Mouse (Mus musculus) adrenal gland, postnatal 25 days (tissue): Measurements from ENCODE around the gene Prss54. TPM values are rescaled to one million over a fixed set of nuclear protein-coding genes. Genes with fewer than 3 reads are reported as not detected.
A peak's percentile ranks its signal among the peaks of the same experiment; 100 is the strongest.
"Not testable (repeated sequence)": the region's sequence is repeated elsewhere in the genome, so short reads cannot be mapped to it uniquely, and the experiment has no call there.

Experiments used
- DNase-seq: peaks from one replicate; pipeline ENCODE4 v3.0.0; 2021; ENCODE audit warnings: mixed read lengths
- long read RNA-seq: library from polyadenylated mRNA; stranded (forward); transcript quantifications from one replicate; pipeline ENCODE4 v2.0.0, GENCODE M21; 2021
- total RNA-seq: library from RNA; stranded (reverse); gene quantifications from 2 replicates; pipeline ENCODE4 v1.2.3, GENCODE M21; 2021

Prss54 gene
- total RNA-seq, result not detected in 2 replicates
- long read RNA-seq, result 0 reads

DNA sequence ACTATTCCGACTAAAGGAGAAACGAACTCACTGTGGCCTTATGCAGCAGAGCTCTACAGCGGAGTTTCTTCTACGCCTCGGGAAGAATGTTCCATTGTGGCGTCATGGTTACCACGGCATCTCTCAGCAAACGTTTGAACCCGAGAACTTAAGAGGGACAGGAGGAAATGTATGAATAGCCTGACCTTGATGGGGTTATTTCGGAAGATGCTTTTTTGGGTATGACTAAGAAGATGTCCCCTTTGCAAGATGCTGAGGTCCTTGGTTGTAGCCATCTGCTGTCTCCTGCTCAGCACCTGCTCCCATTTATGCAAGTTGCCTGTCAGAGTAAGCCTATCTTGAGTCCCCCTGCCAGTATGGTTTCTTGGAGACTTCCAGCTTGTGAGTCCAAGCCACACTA is at the start of gene Prss54:
Prss54 (minus strand) TSS at position 101 of the 400 bp plus-strand sequence.
- DNase-seq, result no peak

DNA sequence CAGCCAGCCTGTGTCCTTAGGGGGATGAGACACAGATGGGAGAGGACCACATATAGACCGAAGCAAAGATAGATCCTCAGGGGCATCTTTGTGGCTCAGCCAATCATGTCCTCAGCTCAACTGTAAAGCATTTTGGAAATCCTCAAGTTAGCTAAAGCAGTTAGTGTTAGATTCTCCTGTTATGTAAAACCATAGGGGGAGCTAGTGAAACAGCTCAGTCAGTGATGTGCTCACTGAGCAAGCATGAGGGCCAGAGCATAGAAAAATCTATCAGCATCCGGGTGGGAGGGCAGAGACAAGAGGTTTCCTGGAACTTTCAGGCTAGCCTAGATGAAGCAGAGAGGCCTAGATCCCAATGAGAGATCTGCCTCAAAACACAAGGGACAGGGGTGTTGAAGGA is 48.7 kb upstream of the Prss54 start:
- no peak for DNase-seq

DNA sequence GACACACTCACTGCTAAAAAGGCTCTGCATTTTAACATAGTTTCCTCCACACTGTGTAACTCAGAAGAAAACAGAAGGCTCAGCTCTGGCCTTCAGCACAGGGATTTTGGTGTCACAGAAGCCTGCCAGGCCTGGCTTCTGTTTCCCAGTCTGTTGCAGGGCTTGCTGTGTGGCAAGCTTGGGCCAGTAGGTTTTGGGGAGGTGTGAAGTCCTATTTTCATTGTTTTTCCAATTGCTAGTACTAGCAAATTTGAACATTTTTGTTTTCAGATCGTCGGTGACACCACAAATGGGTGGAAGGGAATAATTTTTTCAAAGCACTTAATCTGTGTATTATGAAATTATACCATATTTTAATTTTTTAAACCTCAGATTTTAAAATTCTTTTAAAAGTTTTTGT is 43.9 kb upstream of the Prss54 start:
- no peak for DNase-seq

- DNase-seq, result no peak
Observed at GRCm38 (mm10) chr8:95616383-95616782, 40.2 kb upstream of the Prss54 start.

- no peak for DNase-seq
Observed at GRCm38 (mm10) chr8:95611769-95612168, 35.6 kb upstream of the Prss54 start.

DNA sequence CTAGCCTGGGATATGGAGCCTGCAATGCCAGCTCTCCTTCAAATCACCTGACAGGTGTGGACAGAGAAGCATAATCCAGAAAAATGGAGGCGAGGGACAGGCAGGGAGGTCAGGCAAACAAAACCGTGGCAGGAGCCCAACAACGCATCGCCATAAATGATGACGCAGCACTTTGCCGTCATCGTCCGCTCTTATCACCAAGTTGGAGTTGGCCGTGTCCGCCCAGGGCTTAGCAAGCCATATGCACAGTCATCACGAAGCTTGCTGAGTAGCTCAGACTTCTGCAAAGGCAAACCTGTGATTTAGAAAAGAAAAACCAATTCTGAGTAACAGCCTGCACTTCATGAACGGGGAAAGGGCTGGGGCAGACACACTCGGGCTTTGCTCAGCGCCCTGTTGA is 34.6 kb upstream of the Prss54 start:
- peak; percentile 9 for DNase-seq

DNA sequence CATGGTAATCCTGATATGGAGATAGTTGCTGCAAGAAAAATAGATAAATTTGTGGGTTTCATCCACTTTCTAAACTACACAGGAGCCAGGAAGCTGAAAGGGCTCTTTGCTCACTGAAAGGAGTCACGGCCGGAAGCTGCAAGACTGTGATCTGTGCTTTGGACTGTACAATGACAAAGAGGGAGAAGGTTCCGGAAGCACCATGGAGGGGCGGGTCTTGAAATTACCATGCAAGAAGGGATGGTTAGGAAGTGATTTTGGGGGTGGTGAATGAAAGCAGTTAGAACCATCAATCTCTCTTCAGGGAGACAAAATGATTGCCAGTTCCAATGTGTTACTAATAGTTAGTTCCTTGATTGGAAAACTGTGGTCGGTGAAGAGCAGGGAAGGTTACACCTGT is 33.3 kb upstream of the Prss54 start:
- DNase-seq, result no peak

- no peak for DNase-seq
Observed at GRCm38 (mm10) chr8:95607210-95607609, 31.1 kb upstream of the Prss54 start.

- DNase-seq, result not testable (repeated sequence)
Observed at GRCm38 (mm10) chr8:95606509-95606908, 30.4 kb upstream of the Prss54 start.

DNA sequence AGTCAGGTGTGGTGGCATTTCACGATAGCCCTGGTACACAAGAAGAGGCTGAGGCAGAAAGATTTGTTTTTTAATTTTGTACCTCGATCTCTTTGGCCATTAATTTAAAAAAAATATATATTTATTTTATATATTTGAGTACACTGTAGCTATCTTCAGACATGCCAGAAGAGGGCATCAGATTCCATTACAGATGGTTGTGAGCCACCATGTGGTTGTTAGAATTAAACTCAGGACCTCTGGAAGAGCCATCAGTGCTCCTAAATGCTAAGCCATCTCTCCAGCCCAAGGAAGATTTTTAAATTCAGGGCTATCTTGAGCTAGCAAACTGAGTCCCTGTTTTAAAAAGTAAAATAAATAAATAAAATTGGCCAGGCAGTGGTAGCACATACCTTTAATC is 26.0 kb upstream of the Prss54 start:
- no peak for DNase-seq

DNA sequence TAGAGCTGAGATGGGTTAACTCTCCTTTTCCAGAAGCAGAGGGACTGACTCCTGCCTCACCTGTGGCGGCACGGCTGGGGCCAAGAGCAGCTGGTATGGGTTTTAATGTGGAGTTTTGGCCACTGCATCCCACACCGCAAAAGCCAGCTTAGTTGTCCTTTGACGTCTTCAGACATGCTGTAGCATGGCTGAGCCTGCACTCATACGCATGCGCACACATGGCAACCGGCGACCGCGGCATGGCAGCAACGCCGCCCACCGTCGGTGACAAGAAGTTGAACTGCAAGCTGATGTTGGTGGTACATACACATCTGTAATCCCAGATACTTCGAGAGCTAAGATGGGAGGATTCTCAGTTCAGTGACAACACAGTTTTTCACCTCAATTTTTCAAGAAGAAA is 25.2 kb upstream of the Prss54 start:
- DNase-seq, result no peak

DNA sequence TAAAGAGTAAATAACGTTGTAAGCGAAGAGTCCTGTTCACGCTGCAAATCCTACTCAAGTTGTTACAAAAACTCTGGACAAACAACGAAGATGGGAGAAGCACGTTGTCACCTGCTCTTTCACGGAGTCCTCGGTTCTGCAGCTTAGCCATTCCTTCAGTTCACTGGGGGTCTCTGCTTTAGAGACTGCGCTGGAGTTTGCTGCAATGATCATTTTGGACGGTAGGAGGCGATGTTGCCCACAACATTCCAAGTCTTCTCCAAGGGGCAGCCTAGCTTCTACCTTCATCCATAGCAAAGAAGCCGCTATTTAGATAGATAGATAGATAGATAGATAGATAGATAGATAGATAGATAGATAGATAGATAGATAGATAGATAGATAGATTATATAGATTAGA is 23.7 kb upstream of the Prss54 start:
- DNase-seq, result peak; percentile 32

DNA sequence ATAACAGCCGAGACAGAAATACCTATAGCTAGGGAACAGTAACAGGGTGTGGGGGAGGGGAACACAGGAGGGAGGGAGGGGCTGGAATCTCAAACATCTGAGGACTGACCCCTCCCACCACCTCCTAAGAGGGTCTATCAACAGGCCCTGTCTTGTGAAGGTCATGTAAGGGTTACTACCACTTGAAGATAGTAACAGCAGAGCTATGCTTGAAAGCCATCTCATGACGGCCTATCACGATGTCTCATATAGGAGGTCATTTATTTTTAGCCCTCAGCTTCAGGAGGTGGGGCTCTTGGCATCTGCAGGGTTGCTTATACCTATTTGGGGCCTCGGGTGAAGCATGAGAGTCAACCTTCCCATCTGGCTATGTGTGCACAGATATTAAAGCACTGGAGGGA is 20.7 kb upstream of the Prss54 start:
- DNase-seq, result no peak

GRCm38 (mm10) chr8:95595131-95595530 is 19.0 kb upstream of the Prss54 start:
- DNase-seq, result no peak

DNA sequence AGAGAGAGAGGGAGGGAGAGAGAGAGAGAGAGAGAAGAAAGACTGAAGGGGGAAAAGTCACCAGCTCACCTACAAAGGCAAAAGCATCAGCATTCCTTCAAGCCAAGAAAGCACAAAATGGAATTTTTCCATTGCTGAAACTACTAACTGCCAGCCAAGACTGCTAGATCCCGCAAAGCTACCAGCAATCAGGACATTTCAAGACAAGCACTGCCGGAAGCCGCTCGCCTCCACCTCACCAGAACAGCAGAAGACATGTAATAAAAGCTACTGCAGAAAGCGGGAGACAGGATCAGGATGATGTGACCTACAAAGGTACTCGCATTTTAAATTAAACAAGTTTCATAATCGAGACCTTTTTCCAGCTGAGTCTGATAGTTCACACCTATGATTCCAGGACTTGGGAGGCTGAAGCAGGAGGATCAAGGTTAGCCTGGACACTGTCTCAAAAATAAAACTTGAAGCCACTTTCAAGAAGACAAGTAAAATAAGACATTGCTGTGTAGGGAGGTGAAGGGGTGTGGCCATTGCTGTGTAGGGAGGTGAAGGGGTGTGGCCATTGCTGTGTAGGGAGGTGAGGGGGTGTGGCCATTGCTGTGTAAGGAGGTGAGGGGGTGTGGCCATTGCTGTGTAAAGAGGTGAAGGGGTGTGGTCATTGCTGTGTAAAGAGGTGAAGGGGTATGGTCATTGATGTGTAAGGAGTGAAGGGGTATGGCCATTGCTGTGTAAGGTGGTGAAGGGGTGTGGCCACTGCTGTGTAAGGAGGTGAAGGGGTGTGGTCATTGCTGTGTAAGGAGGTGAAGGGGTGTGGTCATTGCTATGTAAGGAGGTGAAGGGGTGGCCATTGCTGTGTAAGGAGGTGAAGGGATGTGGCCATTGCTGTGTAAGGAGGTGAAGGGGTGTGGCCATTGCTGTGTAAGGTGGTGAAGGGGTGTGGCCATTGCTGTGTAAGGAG is 17.6 kb upstream of the Prss54 start:
- no peak for DNase-seq

GRCm38 (mm10) chr8:95592131-95592780 is 16.1 kb upstream of the Prss54 start:
- DNase-seq, result no peak

DNA sequence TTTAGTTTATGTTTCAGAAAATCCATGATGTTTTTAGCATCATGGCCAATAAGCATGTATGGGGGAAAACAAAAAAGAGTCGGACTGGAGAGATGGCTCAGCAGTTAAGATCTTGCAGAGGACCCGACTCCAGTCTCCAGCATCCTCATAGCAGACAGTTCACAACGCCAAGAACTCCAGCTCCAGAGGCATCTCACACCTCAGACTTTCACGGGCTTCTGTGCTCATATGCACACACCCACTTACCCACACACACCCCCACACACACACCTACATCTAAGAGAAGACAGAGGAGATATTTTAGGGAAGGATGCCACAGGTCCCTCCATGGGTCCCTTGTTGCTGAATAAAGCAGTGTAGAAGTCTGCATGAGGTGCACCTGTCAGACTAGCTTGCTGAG is 14.4 kb upstream of the Prss54 start:
- no peak for DNase-seq

DNA sequence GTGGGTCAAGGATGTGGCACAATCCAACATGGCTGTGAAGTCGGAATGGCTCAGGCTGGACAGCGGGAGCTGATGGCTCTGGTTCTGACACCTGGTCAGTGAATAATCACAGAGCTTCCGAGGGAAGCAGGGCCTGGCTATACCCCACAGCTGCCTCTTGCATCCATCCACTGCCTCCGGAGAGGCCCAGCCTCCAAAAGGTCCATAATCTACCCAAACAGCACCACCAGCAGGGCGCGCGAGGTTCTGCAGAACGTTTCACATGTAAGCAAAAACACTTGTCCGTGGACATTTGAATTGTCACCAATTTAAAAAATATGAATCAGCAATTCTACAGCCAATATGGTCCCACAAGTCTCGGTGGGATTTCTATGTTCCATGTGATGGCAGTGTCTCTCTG is 13.1 kb upstream of the Prss54 start:
- DNase-seq, result peak; percentile 9

DNA sequence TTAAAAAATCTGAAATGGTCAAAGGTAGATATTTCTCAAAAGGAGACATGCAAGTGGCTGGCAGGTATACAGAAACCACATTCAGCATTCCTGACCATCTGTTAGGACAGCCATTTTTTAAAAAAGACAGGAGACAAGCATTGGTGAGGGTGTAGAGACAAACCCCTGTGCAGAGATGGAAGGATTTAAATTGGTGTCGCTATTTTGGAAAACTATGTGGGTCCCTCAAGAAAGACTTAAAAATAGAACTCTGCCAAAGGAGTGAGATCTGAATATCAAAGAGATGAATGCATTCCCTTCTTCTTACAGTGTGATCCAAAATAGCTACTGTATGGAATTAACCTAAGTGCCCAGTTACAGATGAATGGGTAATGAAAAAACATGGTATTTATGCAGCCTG is 11.2 kb upstream of the Prss54 start:
- no peak for DNase-seq

GRCm38 (mm10) chr8:95573146-95573545 is 3.0 kb downstream of the Prss54 start:
- no peak for DNase-seq

DNA sequence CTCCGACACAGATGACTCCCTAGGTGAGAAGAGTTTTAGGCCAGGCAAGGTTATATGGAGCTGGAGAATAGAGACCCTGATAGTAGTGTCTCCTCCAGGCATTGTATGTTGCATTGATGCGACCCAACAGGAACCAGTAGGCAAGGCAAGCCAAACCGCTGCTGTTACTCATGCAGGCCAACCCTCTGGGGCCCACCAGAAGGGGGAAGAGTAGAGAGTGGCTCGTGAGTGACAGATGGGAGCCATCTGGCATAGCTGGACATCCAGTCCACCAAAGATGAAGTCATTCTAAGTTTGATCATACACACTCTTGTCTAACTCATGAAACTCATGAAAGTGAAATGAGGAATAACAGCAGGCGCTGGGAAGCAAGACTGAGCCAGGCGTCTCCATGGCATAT is 9.3 kb downstream of the Prss54 start:
- no peak for DNase-seq

GRCm38 (mm10) chr8:95566217-95566616 is 9.9 kb downstream of the Prss54 start:
- DNase-seq, result no peak

- no peak for DNase-seq
Observed at GRCm38 (mm10) chr8:95555963-95556362, 20.2 kb downstream of the Prss54 start.

GRCm38 (mm10) chr8:95551577-95551976 is 24.6 kb downstream of the Prss54 start:
- no peak for DNase-seq
